Mouse (Mus musculus) kidney, postnatal 0 days (tissue): ENCODE data around the gene Abcg5. TPM values are rescaled to one million over a fixed set of nuclear protein-coding genes. Genes with fewer than 3 reads are reported as not detected.

Source experiments
- ATAC-seq: fragments of 200-750 bp; cut with Nextera tagmentation; replicated peaks from 2 replicates; pipeline ENCODE4 v1.8.0; 2017; ENCODE audit warnings: low read depth, moderate number of reproducible peaks, moderate TSS enrichment, moderate library complexity; ENCODE audit not compliant: low FRiP score
- DNase-seq: peaks from one replicate; pipeline ENCODE4 v3.0.0-alpha.2; 2016; ENCODE audit warnings: low spot score
- H3K27ac ChIP-seq: fragments of 300-500 bp; sonication (generic); 2 replicates; pipeline ENCODE4 v1.5.1; 2014; ENCODE audit warnings: mild to moderate bottlenecking
- H3K27me3 ChIP-seq: fragments of 300-500 bp; sonication (generic); 2 replicates; pipeline ENCODE4 v1.6.1; 2014; ENCODE audit warnings: low read length, mixed read lengths; ENCODE audit not compliant: insufficient read depth
- H3K36me3 ChIP-seq: fragments of 300-500 bp; sonication (generic); 2 replicates; pipeline ENCODE4 v1.6.1; 2014; ENCODE audit warnings: low read length, mixed read lengths; ENCODE audit not compliant: insufficient read depth
- H3K4me1 ChIP-seq: fragments of 300-500 bp; sonication (generic); replicated peaks from 2 replicates; pipeline ENCODE4 v1.6.1; 2014; ENCODE audit warnings: antibody characterized with exemption, low read length, mixed read lengths; ENCODE audit not compliant: insufficient read depth
- H3K4me2 ChIP-seq: fragments of 300-500 bp; sonication (generic); 2 replicates; pipeline ENCODE4 v1.6.1; 2014; ENCODE audit warnings: mild to moderate bottlenecking, low read length, moderate library complexity, mixed read lengths
- H3K4me3 ChIP-seq: fragments of 300-500 bp; sonication (generic); replicated peaks from 2 replicates; pipeline ENCODE4 v1.5.1; 2014; ENCODE audit warnings: low read depth, low read length
- H3K9ac ChIP-seq: fragments of 300-500 bp; sonication (generic); 2 replicates; pipeline ENCODE4 v1.6.1; 2014; ENCODE audit warnings: low read depth, low read length
- H3K9me3 ChIP-seq: fragments of 300-500 bp; sonication (generic); replicated peaks from 2 replicates; pipeline ENCODE4 v1.6.1; 2016; ENCODE audit warnings: low read length, inconsistent platforms, mixed read lengths
- CTCF ChIP-seq: IDR thresholded peaks from 2 replicates; pipeline ENCODE4 v1.5.1; 2016; ENCODE audit warnings: antibody characterized with exemption, low read depth, mild to moderate bottlenecking, moderate library complexity
- WGBS: fragments of 180-500 bp; shearing (Covaris S2); extraction: QIAGEN DNeasy Blood & Tissue Kit; methylation state at CpG from one replicate; pipeline ENCODE4 v1.1.7; 2014; 5-methylcytosine and 5-hydroxymethylcytosine counted together
- polyA plus RNA-seq: library from polyadenylated mRNA; unstranded; fragments of >200 nt; fragmentation: Nextera tagmentation; extraction: Ambion mirVana; gene quantifications from 2 replicates; pipeline ENCODE4 v1.2.1, GENCODE M21; 2015

Abcg5 gene
- polyA plus RNA-seq, 1 experiment from 2014 or later, result 4.8 TPM

DNA sequence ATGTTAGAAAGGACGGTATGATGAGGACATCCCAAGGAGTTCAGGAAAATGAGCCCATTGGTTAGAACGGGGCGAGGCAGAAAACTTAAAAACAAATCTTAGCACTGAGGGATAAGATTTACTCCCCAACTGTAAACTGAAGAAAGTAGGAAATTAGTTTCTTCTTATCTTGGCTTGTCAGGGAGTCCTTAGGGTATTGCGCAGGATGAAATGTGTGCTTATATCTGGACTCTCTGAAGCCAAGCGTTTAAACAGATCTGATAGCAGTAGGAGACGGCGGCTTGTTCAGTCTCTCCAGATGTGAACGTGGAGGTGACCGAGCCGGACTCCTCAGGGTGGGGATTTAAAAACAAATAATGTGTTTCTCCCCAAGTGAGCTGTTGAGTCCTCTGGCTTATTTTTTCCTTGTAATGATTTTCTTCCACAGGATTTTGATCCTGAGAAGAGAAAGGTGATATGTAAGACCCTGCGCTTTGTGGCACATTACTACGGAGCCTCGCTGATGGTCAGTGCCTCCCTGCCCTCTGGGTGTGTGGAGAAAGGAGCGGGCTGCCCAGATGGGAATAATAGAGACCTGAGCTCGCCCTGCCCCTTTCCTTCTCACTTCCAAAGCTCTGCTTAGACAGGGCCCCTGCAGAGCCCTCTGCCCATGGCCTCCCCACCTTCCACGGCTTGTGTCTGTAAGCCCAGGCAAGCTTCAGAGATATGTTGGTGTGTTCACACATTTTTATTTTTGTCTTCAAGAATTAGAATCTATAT lies 38.3 kb downstream of the Abcg5 start:
- H3K27me3 ChIP-seq, result no peaks in the 10 kb centered on the region
- no peak overlapping the region for H3K27ac ChIP-seq
- TF ChIP-seq CTCF, result no peak
- DNase-seq (peak; percentile 45), ATAC-seq (no peak)
- H3K36me3 ChIP-seq, result no peaks in the 10 kb centered on the region
- H3K9ac ChIP-seq, result no peak overlapping the region
- H3K4me1 ChIP-seq, result no peaks in the 10 kb centered on the region
- H3K4me2 ChIP-seq, result no peak overlapping the region
- H3K4me3 ChIP-seq, result no peak overlapping the region
- H3K9me3 ChIP-seq, result no peaks in the 10 kb centered on the region
- 45% methylated on average over 16 of the region's 16 CpGs for WGBS

GRCm38 (mm10) chr17:84642324-84642723 lies 40.5 kb downstream of the Abcg5 start:
- Histone ChIP-seq H3K4me3 (no peak overlapping the region), H3K36me3 (no peaks in the 10 kb centered on the region), H3K4me2 (no peak overlapping the region), H3K27me3 (no peaks in the 10 kb centered on the region), H3K9ac (no peak overlapping the region), H3K27ac (no peak overlapping the region), H3K9me3 (no peaks in the 10 kb centered on the region), H3K4me1 (no peaks in the 10 kb centered on the region)
- no peak for DNase-seq
- WGBS, result 66% methylated on average over 9 of the region's 9 CpGs
- ATAC-seq, result no peak
- TF ChIP-seq CTCF, result no peak

GRCm38 (mm10) chr17:84641893-84642292 lies 40.9 kb downstream of the Abcg5 start:
- TF ChIP-seq CTCF, result peak; percentile 84
- DNase-seq (peak; percentile 73), ATAC-seq (no peak)

GRCm38 (mm10) chr17:84639796-84640378 lies 42.9 kb downstream of the Abcg5 start:
- TF ChIP-seq CTCF, result no peak
- no peak overlapping the region for H3K4me2 ChIP-seq
- no peak overlapping the region for H3K9ac ChIP-seq
- no peaks in the 10 kb centered on the region for H3K36me3 ChIP-seq
- 73% methylated on average over 10 of the region's 10 CpGs for WGBS
- H3K4me1 ChIP-seq, result no peaks in the 10 kb centered on the region
- ATAC-seq (no peak), DNase-seq (no peak)
- no peak overlapping the region for H3K27ac ChIP-seq
- H3K9me3 ChIP-seq, result no peaks in the 10 kb centered on the region
- no peaks in the 10 kb centered on the region for H3K27me3 ChIP-seq
- H3K4me3 ChIP-seq, result no peak overlapping the region

More at GRCm38 (mm10) chr17:84641893-84642292, 40.9 kb downstream of the Abcg5 start:
- Histone ChIP-seq H3K4me2 (no peak overlapping the region), H3K9ac (no peak overlapping the region), H3K4me3 (no peak overlapping the region), H3K4me1 (no peaks in the 10 kb centered on the region), H3K36me3 (no peaks in the 10 kb centered on the region), H3K27me3 (no peaks in the 10 kb centered on the region), H3K9me3 (no peaks in the 10 kb centered on the region), H3K27ac (no peak overlapping the region)
- WGBS, result 34% methylated on average over 3 of the region's 3 CpGs

DNA sequence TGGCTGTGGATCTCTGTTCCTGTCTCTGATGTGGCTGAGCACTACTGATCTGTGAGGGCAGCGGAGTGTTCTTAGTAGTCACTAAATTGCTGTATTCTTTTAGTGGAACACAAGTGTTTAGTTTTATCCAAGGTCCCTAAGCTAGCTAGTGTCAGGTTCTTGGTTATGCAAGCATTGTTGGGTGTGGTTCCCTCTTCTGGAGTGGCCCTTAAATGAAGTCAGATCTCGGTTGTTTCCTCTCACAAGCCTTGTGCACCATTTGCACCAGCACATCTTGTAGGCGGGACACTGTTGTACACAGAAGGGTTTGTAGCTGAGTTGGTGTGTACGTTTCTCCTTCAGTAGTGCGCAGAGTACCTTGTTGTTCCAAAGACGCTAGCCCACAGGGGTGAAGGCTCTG lies 44.8 kb downstream of the Abcg5 start:
- Histone ChIP-seq H3K4me2 (no peak overlapping the region), H3K4me1 (no peaks in the 10 kb centered on the region), H3K9ac (no peak overlapping the region), H3K4me3 (no peak overlapping the region), H3K9me3 (no peaks in the 10 kb centered on the region), H3K27me3 (no peaks in the 10 kb centered on the region), H3K27ac (no peak overlapping the region), H3K36me3 (no peaks in the 10 kb centered on the region)
- ATAC-seq (no peak), DNase-seq (no peak)
- no peak for TF ChIP-seq CTCF
- WGBS, result 95% methylated on average over 6 of the region's 6 CpGs

- Histone ChIP-seq H3K4me3 (no peak overlapping the region), H3K9ac (no peak overlapping the region), H3K27ac (no peak overlapping the region), H3K9me3 (no peaks in the 10 kb centered on the region), H3K27me3 (no peaks in the 10 kb centered on the region), H3K4me1 (no peaks in the 10 kb centered on the region), H3K4me2 (no peak overlapping the region), H3K36me3 (no peaks in the 10 kb centered on the region)
- no peak for TF ChIP-seq CTCF
- ATAC-seq (no peak), DNase-seq (no peak)
- 61% methylated on average over 8 of the region's 8 CpGs for WGBS
Measured at GRCm38 (mm10) chr17:84636328-84636727, 46.5 kb downstream of the Abcg5 start.
